Mouse (Mus musculus) A20 (cell line): ENCODE results near the gene Fstl4.
A peak's percentile ranks its signal among the peaks of the same experiment; 100 is the strongest.

Experiments used
- DNase-seq: peaks from one replicate; pipeline ENCODE4 v3.0.0-alpha.2; 2011; ENCODE audit warnings: low read depth, low spot score

The Fstl4 gene

DNA sequence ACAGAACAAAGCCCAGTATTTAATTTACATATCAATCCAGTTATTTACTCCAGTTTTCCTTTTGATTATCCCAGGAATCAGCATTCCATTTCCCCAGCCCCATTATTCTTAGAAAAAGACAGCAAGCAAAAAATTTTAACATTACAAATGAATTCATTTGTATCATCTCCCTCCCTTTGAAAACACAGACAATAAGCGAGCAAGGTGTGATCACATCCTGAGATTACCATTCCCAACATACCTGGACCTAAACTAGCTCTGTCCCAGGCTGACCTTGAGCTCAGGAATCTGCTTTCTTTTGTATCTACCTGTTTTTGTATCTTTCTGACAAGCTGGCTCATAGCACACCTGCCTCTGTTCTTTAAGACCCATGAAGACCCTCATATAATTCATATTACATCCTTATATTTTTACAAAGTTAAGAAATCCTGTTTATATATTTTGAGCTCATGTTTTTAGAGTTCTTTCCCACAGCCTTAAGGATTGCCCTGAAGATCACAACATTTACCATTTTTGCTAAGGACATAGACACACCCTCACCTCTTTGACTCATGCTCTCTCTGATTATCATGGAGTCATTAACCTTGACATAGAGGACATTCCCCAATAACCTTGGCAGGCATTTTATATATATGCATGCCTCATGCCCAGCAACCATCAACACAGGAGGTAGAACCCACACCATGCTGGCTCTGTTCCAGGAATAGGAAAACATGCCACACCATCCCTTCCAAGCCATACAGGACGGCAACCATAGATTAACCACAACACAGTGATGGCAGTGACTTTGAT lies 438.2 kb downstream of the Fstl4 start:
- no peak for DNase-seq

DNA sequence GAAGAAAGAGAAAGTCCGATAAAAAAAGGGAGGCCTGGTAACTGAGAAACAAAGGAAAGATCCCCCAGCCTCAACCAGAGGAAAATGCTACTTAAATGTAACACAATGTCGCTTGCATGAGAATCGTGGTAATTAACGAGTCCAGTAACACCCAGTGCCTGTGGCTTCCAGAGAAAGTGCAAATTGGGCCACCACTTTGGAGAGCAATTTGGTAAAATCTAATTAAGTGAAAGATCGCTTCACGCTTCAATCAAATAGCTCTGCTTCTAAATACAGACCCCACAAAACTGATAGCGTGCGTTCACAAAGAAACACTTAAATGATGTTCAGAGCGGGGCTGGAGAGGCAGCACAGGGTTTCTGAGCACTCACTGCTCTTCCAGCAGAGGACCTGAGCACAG lies 446.4 kb downstream of the Fstl4 start:
- DNase-seq: no peak

DNA sequence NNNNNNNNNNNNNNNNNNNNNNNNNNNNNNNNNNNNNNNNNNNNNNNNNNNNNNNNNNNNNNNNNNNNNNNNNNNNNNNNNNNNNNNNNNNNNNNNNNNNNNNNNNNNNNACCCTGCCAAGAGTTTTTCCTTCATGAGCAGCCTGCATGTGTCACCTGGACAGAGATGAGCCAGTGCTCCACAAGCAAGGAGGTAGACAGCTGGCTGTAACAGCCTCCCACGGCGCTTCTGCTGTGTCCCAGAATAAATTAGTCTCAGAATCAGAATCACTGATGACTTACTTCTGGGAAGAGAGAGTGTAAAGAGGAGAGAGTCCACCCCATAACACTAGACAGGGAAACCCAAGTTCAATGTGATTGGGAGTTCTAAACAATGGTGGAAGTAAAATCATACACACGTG lies 464.6 kb downstream of the Fstl4 start:
- DNase-seq: no peak

DNA sequence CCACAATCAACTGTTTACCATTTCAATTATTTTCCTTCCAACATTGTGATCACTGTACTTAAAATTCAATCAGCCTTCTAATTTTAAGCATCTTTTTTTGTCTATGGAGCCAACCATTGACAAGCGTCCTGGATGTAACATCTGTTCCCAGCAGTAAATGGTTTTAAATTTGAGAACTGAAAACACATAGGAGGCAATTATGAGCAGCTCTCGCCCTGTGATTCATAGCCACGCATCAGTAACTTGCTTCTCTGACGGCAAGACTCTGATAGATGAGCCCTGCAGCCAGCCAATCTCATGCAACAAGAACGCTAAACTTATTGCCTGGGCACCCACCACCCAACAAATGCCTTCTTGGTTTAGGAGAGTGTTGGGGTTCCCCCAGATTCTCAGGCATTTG lies 467.4 kb downstream of the Fstl4 start:
- peak; percentile 64 for DNase-seq

DNA sequence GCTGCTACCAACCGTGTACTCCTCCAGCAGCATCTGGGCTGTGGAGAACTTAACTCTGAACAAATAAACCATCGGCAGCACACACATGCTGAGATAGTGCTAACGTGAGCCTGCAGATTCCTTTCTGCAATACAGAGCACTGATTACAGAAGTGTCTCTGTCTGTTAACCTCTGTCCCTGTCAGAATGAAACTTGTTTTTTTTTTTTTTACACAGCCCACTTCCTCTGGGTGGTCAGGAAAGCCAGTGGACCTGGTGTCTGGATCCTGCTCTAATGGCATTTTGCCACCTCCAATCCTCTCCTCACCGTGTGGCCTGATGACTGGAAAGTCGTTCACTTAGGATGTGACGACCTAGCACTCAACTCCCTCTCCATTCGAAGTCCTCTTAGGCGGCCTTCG lies 469.2 kb downstream of the Fstl4 start:
- peak; percentile 57 for DNase-seq
